Mouse (Mus musculus) cerebellum, adult 9-10 months (tissue): ENCODE results near the gene Dlgap4.

ENCODE experiments used
- DNase-seq: peaks from one replicate; pipeline ENCODE4 v3.0.0; 2022

Dlgap4 gene

GRCm38 (mm10) chr2:156747315-156747714, 133.8 kb downstream of the Dlgap4 start:
- DNase-seq = no peak

GRCm38 (mm10) chr2:156749687-156750086, 136.2 kb downstream of the Dlgap4 start:
- DNase-seq = no peak

DNA sequence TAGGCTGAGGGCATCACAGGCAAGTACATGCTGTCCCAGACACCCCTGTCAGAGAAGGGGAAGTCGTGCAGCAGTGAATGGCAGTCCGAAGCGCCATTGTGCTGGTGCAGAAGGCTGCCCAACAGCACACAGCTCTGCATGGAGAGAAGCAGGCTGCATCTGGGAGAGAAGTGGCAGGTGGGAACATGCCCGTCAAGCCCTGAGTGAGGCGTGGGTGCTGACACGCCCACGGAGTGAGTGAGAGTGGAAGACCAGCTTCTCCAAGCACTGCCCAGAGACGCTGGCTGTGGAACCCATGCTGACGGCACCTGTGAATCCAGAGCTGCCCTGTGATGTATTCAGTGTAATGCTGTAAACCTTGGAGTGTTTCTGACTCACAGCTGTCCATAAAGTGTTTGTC, 143.4 kb downstream of the Dlgap4 start:
- DNase-seq = no peak

GRCm38 (mm10) chr2:156760843-156761505, 147.5 kb downstream of the Dlgap4 start:
- DNase-seq = no peak

- no peak for DNase-seq
Measured at GRCm38 (mm10) chr2:156761521-156762278, 148.2 kb downstream of the Dlgap4 start.

GRCm38 (mm10) chr2:156762499-156762898, 149.0 kb downstream of the Dlgap4 start:
- no peak for DNase-seq

GRCm38 (mm10) chr2:156763101-156763500, 149.6 kb downstream of the Dlgap4 start:
- no peak for DNase-seq

GRCm38 (mm10) chr2:156764022-156764421, 150.5 kb downstream of the Dlgap4 start:
- DNase-seq = no peak

- no peak for DNase-seq
Measured at GRCm38 (mm10) chr2:156764747-156765146, 151.2 kb downstream of the Dlgap4 start.

DNA sequence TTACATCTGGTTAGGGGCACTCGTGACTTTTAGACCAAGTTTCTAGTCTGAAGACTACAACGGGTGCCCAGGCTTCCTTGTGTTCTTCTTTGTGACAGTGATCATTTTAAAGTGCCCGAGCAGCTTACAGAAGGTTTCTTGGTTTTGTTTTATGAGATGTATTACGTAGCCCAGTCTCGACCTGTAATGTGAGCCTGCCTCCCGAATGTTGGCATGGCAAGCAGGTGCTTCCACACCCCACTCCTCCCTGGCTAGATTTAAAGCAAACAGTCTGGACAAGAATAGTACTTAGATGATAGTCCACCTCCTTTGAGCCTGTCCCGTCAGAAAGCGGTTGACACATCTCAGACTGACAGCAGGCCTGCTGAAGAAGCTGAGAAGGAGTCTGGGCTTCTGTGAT, 152.1 kb downstream of the Dlgap4 start:
- no peak for DNase-seq

GRCm38 (mm10) chr2:156766227-156767019, 152.9 kb downstream of the Dlgap4 start:
- no peak for DNase-seq

DNA sequence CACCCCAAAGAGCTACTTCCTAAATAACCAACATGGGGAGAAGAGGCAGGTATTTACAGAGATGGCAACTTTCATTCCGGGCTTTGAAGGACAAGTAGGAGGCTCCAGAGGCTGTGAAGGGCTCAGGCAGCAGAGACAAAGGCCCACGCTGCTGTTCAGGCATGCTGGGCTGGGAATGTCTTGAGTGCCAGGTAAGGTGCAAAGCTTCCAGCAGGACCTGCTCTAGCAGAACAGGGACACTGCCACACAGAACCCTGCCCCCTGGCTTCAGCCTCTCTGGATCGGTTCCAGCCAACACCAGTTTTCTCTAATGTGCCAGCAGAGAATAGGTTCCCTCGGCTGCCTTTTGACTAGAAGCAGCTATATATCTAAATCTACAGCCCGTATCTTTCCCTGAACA, 153.6 kb downstream of the Dlgap4 start:
- no peak for DNase-seq

- DNase-seq = no peak
Measured at GRCm38 (mm10) chr2:156769274-156769673, 155.8 kb downstream of the Dlgap4 start.

- DNase-seq = no peak
Measured at GRCm38 (mm10) chr2:156773470-156773869, 160.0 kb downstream of the Dlgap4 start.

GRCm38 (mm10) chr2:156774035-156774737, 160.7 kb downstream of the Dlgap4 start:
- DNase-seq = no peak

DNA sequence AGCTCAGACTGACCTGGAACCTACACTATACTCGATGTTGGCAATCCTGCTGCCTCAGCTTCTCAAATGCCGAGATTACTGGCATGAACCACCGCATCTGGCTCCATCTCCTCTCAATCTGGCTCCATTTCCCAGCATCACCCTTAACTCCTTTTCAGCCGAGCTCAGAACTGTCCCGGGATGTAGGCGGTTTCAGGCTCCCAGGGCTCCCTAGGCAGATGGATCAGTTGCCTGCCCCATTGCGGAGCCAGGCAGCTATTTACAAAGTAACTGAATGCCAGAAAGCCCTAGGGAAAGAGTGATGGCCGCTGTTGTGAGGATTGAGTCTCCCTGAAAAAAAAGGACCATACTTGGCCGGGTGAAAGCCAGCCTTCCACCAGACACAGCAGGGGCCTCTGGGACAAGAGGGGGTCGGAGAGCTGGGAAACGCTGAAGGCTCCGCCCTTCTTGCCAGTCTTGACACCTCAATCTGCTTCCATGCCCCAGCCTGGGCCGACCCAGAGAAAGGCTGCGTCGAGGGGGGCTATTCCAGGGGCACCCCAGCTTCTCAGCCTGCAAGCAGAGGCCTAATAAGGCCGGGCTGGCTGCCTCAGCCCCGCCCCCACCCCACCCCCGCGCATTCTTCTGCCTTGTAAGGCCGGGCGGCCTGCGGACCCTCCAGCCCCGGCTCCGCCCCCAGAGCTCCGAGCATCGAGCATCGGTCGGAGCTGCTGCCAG, 161.4 kb downstream of the Dlgap4 start, which contains the start of gene Myl9:
Gene Myl9 (plus strand): TSS at position 683 of the 717 bp plus-strand sequence.
- no peak for DNase-seq

GRCm38 (mm10) chr2:156775455-156776435, 162.2 kb downstream of the Dlgap4 start:
- DNase-seq = no peak

GRCm38 (mm10) chr2:156776907-156777306, 163.4 kb downstream of the Dlgap4 start:
- DNase-seq = no peak

DNA sequence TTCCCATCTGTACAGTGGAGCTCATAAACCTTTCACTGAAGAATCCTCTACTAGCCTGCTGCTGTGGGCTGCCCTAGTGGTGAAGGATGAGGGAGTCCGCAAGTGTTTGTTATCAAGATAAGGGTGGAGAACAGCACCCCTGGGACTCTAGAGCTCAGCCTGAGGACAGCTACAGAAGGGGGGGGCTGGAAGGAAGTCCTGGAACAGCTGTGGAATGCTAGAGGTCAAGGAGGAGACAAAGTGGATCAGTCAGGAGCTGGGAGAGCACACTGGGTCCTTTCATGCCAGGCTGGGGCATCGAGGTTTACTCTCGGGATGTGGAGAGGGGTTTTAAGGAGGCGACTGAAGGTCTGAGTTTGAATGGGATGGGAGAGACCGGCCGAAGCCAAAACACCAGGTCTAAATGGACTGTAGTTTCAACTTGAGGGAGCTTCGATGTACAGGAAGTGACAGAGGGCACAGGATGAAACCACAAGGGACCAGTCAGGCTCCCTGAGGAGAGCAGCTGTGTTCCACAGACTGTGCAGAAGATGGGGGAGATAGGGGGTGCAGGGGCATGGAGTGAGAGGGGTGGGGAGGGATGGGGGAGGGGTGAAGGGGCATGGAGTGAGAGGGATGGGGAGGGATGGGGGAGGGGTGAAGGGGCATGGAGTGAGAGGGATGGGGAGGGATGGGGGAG, 164.0 kb downstream of the Dlgap4 start:
- no peak for DNase-seq

GRCm38 (mm10) chr2:156778571-156778970, 165.1 kb downstream of the Dlgap4 start:
- no peak for DNase-seq
